ENCODE assay signal across 9 mouse cellular contexts in the genomic region with DNA sequence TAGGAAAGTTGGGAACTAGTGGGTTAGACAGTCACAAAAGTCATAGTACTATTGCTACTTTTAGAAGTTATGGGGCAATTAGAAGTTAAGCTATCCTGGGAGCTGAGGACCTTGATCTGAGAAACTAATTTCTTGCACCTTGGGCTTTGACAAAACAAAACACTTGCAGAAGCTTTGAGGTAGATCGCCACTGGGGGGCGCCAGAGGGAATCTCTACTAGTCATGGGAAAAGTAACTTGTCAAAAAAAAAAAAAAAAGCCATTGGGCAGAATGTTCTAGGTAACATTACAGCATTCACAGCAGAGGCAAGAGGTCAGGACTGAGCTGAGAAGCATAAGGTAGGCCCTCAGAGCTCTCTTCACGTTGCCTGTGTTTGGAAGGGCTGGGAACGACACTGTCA. TPM values are rescaled to one million over a fixed set of nuclear protein-coding genes. Genes with fewer than 3 reads are reported as not detected.
A peak's percentile ranks its signal among the peaks of the same experiment; 100 is the strongest.
DNase-seq lines count a peak whose midpoint lies in the region; ATAC-seq and TF ChIP-seq lines count a peak whose summit lies in the region.
"Had no signal": no experiment of that assay in that cellular context is flagged by ENCODE, and none has a peak within 500 bp of the region (broad histone marks: within the 10 kb centered on the region; RNA-seq: fewer than 3 reads in every experiment).

No protein-coding gene starts in this region.

- no peak overlapping the region for H3K4me2 ChIP-seq in intestine, postnatal 0 days (replicated peaks; ENCODE audit: low read depth)
- H3K4me2 ChIP-seq in intestine, embryonic 15.5 days (replicated peaks): no peak overlapping the region
- H3K4me2 ChIP-seq in limb, embryonic 14.5 days (replicated peaks; ENCODE audit: low read depth, low read length, severe bottlenecking): no peak overlapping the region

- no peak for TF ChIP-seq POLR2A in limb, embryonic 14.5 days (IDR thresholded peaks at IDR 0.05; ENCODE audit: borderline replicate concordance, extremely low read depth, insufficient read depth, insufficient read length)

- H3K27me3 ChIP-seq in intestine, postnatal 0 days (replicated peaks; ENCODE audit: control insufficient read depth, insufficient read depth, low read length): no peaks in the 10 kb centered on the region
- no peaks in the 10 kb centered on the region for H3K27me3 ChIP-seq in intestine, embryonic 15.5 days (replicated peaks)
- no peaks in the 10 kb centered on the region for H3K27me3 ChIP-seq in limb, embryonic 14.5 days (ENCODE audit: control insufficient read depth, insufficient read depth, low read length)

- H3K4me3 ChIP-seq in intestine, postnatal 0 days (ENCODE audit: low read depth, low read length): no peak overlapping the region
- no peak overlapping the region for H3K4me3 ChIP-seq in intestine, embryonic 15.5 days (replicated peaks)
- no peak overlapping the region for H3K4me3 ChIP-seq in limb, embryonic 14.5 days (replicated peaks; ENCODE audit: low read length)

- no peaks in the 10 kb centered on the region for H3K9me3 ChIP-seq in intestine, postnatal 0 days (ENCODE audit: control insufficient read depth)
- no peaks in the 10 kb centered on the region for H3K9me3 ChIP-seq in intestine, embryonic 15.5 days
- H3K9me3 ChIP-seq in limb, embryonic 14.5 days (ENCODE audit: control insufficient read depth, low read length): no peaks in the 10 kb centered on the region

- ATAC-seq in intestine, postnatal 0 days: no peak
- no peak for ATAC-seq in intestine, embryonic 15.5 days
- no peak for ATAC-seq in limb, embryonic 14.5 days (ENCODE audit: low FRiP score, low read depth)
- no peak for ATAC-seq in megakaryocyte-erythroid progenitor cell, adult 5-6 weeks (replicated peaks; ENCODE audit: low FRiP score, low TSS enrichment, poor library complexity, severe bottlenecking)

- WGBS in intestine, postnatal 0 days: 37% methylated on average over 4 of the region's 4 CpGs
- WGBS in intestine, embryonic 15.5 days: 37% methylated on average over 4 of the region's 4 CpGs
- WGBS in limb, embryonic 14.5 days: 48% methylated on average over 4 of the region's 4 CpGs

- no peaks in the 10 kb centered on the region for H3K36me3 ChIP-seq in intestine, postnatal 0 days (ENCODE audit: control insufficient read depth, insufficient read depth)
- H3K36me3 ChIP-seq in intestine, embryonic 15.5 days: no peaks in the 10 kb centered on the region
- H3K36me3 ChIP-seq in limb, embryonic 14.5 days (ENCODE audit: control insufficient read depth, insufficient read depth, low read length): peaks cover 7% of the 10 kb centered on the region; the same call in 1 of the 2 replicates

- peak; percentile 78 for DNase-seq in R1 (ENCODE audit: low read depth, low spot score)
- DNase-seq in cerebellum, adult 9-11 months: peak; percentile 53
- DNase-seq in induced T-regulatory cell, adult 2 months (ENCODE audit: low read depth): peak; percentile 85
- peak; percentile 68 for DNase-seq in limb, embryonic 14.5 days (ENCODE audit: low spot score)
- peak; percentile 73 to 75 for DNase-seq in right cerebral cortex, postnatal 36 days (ENCODE audit: low spot score in 2 of 2)

- peak; percentile 57 for TF ChIP-seq CTCF in intestine, postnatal 0 days (IDR thresholded peaks at IDR 0.05; ENCODE audit: low read depth)

- no peak overlapping the region for H3K27ac ChIP-seq in intestine, postnatal 0 days (ENCODE audit: low read depth, low read length)
- no peak overlapping the region for H3K27ac ChIP-seq in intestine, embryonic 15.5 days
- no peak overlapping the region for H3K27ac ChIP-seq in limb, embryonic 14.5 days (replicated peaks; ENCODE audit: low read depth, low read length)
- H3K27ac ChIP-seq: macrophage had no signal

- H3K9ac ChIP-seq in intestine, postnatal 0 days (ENCODE audit: low read depth, low read length): no peak overlapping the region
- H3K9ac ChIP-seq in intestine, embryonic 15.5 days: no peak overlapping the region
- no peak overlapping the region for H3K9ac ChIP-seq in limb, embryonic 14.5 days (ENCODE audit: low read depth, low read length, severe bottlenecking)

- H3K4me1 ChIP-seq in intestine, postnatal 0 days (replicated peaks; ENCODE audit: control insufficient read depth, insufficient read depth, low read length): no peaks in the 10 kb centered on the region
- H3K4me1 ChIP-seq in intestine, embryonic 15.5 days (replicated peaks): no peaks in the 10 kb centered on the region
- H3K4me1 ChIP-seq in limb, embryonic 14.5 days (ENCODE audit: control insufficient read depth, insufficient read depth, low read length): no peaks in the 10 kb centered on the region

RNA-seq across cellular contexts. Expression of a gene that starts 1.6 kb away (rescaled TPM):
- polyA plus RNA-seq in intestine, postnatal 0 days (2015; fragmentation: Nextera tagmentation; extraction: Ambion mirVana): 0.10 and 0.17 TPM in 2 replicates
- 0.16 TPM in 1 of 2 replicates, not detected in the other for polyA plus RNA-seq in intestine, embryonic 15.5 days (2015; fragmentation: Nextera tagmentation; extraction: Ambion mirVana)
- polyA plus RNA-seq in limb, embryonic 14.5 days (2012; rRNA removed): 0.06 TPM in 1 of 2 replicates, not detected in the other
- polyA plus RNA-seq in limb, embryonic 14.5 days (2014; fragmentation: Nextera tagmentation; extraction: Ambion mirVana): 0.08 TPM in 1 of 2 replicates, not detected in the other
- not detected in 2 replicates for total RNA-seq in megakaryocyte-erythroid progenitor cell, adult 5-6 weeks (2014; fragmentation: Nextera tagmentation)
- total RNA-seq in megakaryocyte-erythroid progenitor cell, adult 5-6 weeks (2017): not detected in 2 replicates
- polyA plus RNA-seq: macrophage had no signal
